Mouse (Mus musculus) cerebellum, adult 11 months (tissue): ENCODE measurements at regions not wholly inside any gene's neighbourhood (a gene's known extent, or its start where the extent isn't known, plus 50 kb on each side); places are given as distances from the start of the nearest gene placed in this dataset.

Experiments
- DNase-seq: peaks from one replicate; pipeline ENCODE4 v3.0.0; 2022

DNA sequence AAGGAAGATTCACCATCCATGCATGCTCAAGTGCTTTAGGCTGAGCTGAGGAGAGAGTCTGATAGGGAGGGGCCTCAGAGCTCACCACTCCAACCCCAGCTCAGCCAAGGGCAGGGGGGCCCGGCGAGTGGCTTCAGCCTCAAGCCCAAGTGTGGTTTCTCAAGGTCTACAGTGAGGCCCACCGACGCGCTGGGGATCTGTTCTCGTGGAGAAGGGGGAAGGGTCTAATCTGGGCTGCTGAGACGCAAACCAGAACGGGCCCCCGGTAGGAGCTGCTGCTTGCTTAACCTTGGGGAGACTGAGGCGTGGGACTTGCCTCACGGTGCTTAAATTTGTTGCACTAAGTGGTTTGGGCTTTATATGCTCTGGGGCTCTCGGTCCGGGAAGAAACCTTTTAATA lies 70.9 kb downstream of the Asb1 start:
- no peak for DNase-seq

DNA sequence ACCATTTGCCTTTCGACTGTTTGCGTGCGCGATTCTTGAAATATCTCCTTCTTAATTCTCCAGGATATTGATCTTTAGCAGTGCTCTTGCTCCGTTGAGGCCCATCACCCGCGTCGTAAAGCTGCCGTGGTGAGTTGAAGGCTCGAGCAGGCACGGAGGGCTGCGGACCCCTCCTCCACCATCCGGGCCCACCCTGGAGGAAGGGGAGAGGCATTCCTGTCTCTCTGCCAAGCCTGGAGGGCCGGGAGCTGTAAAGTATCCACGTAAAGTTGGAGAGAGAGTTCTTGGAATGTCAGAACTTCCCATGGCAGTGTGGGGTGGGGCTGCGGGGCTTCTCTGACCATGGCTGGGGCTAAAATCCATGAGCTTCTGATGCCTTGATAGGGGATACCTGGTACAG lies 71.3 kb downstream of the Asb1 start:
- DNase-seq = no peak

DNA sequence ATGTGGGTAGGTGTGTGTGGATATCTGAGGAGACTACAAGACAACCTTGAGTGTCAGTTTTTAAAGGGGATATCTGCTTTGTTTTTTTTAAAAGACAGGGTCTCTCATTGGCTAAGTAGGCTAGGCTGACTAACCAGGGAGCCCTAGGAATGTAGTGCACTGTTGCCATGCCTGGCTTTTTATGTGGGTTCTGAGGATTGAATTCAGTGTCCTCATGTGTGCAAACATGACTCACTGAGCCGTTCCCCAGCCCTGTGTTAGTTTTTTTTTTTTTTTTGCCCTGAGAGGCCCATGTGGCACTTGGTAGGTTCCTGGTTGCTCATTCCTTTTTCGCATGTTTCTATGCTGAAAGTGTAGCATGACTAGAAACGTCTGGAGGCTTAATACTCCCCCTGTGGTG lies 72.6 kb downstream of the Asb1 start:
- no peak for DNase-seq

DNA sequence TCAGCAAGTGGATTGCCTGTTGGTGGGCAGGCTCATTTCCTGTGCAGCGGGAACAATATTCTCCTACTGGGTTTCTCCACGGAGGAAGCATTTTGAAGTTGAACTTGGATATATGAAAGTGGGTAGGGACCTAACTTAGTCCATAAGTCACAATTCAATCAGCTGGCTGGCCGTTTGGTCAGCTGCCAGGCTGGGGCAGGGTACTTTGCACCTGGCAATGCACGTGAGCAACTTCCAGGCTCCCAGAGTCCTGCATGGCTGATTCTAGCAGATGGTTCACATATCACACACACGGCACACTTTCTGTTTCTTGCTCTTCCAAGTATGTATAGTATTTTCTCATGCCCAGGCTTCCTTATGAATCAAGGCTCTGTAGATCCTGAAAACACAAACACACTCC lies 75.1 kb downstream of the Asb1 start:
- DNase-seq = no peak

DNA sequence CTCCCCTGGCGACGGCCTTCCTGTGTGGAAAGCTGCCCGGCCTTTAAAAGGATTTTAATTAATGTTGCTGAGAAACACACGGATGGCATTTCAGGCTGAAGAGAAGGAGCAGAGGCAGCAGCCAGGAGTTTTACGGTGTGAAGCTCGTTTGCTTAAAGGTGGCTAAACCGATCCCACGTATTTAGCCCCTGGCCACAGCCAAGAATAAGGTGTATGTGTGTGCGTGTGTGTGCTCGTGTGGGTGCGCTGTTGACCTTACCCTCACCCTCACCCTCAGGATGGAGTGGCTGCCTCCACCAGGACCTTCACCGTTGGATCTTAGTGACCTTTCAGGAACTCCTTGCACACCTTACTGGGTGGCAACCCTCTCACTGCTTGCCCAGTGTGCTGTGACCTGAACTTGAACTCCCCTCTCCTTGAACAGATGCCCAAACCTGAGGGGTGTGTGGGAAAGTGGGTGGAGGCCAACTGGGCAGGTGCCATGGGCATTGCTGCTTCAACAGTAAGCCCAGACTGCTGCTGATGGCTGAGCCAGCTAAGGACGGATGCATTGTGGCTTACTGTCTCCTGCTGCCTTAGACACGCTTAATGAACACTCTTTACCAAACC lies 78.3 kb downstream of the Asb1 start:
- no peak for DNase-seq

DNA sequence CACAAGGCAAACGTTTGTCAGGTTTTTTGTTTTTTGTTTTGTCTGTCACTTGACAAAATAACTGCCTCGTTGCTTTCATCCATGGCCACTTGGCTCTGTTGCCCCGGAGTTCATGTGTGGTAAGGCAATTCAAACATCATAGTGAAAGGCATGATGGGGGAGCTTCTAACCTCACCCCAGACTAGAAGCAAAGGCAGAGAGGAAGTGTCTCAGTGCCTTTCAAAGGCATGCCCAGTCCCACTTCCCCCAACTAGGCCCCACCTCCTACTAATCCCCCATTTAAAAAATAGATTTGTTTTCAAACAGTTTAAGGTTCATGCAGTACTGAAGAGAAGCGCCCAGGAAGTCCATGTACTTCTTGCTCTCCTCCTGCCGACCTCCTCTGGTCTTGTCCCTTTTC lies 80.8 kb downstream of the Asb1 start:
- no peak for DNase-seq

DNA sequence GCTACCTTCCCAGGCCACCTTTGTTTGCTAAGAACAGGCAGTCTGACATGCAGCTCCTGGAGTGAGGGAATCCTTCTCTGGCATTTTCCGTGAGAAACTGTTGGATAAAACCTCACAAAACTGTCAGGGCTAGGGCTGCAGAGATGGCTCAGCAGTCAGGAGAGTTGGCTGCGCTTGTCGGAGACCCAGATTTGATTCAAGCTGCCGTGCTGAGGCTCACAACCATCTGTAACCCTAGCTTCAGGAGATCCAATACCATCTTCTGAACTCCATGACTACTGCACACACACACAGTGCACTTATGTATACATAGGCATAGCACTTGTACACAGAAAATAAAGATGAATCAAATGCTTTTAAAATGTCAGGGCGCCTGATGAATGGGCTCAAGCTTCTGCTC lies 82.5 kb downstream of the Asb1 start:
- no peak for DNase-seq

DNA sequence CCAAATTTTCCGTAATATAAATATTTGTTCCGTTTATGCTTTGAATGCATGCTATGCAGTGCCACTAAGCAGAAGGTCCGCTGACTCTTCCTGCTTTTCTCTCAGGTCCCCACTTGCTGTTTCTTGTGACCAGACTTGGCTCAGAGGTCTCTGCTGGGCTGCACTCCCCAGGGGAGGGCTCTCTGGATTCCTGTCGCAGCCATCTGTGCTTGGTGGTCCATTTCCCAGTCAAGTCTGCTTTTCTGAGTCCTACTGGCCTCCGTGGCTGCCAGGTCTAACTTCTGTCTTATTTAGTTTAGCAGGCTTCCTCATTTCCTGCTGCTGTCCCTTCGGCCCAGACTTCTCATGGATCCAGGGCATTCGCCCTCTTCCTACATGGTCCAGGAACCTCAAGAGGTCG lies 83.7 kb downstream of the Asb1 start:
- DNase-seq = no peak

DNA sequence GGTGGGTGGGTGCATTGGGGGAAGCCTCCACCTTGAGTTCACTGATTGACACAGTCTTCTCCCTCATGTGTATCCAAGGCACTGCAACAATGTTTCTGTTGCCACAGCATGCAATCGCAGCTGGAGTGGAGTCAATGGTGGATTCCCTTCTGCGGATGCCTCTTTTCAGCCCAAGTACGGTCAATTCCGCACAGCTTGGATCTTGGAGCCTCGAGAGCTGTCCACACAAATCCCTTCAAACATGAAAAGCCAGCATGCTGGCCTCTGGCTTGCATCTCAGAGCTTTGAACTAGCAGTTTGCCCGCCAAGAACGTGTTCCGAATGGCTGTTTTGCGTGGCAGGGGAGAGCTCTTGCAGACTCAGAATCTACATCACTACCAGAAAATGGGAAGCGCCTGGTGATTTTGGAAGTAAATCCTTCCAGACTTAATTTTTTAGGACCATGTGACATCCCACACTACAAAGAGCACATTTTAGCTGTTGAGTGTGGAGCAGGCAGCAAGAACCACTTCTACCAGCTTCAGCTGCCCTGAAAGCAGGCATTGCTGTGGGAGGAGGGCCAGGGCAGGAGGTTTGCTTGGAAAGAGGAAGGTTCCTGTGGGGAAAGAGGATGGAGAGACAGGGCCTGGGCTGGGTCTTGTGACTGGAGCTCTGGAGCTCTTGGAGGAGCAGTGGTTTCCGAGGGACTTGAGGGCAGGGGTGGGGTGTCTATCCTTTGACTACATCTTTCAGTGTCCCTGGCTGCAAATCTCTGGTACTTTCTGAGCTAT lies 84.4 kb downstream of the Asb1 start:
- no peak for DNase-seq

DNA sequence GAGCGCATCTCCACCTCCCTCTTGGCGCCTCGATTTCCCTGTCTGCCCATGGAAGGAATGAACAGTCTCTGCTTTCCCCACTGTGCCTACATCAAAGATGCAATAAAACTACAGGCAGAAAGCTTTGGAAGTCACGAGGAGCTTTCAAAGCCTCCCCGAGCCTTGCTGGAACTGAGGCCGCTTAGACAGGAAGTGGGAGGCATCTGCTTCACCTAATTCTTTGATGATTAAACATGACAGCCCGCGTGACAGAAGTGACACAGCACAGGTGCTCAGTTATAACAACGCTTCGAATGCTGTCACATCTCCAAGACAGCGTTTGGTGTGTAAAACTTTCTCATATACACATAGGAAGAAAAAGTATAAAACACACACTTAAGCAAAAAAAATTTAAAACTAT lies 85.7 kb downstream of the Asb1 start:
- DNase-seq = no peak

DNA sequence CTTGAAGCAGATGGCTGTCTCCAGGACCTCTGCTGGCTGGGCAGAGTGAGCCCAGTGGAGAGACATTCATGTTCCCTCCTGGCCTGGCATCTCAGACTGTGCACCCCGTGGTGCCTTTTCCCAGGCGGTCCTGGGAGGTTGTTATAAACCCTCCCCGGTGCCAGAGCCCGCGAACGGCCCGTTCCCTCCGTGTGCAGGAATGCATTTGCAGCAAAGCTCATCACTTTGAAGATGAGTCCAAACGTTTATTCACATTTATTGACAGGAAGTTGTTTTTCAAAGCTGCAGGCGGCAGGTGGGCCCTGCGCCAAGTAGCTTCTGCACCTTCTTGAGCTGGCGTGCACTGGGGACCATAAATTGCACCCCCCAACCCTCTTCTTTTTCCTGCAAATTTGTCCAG lies 89.9 kb downstream of the Asb1 start:
- no peak for DNase-seq

DNA sequence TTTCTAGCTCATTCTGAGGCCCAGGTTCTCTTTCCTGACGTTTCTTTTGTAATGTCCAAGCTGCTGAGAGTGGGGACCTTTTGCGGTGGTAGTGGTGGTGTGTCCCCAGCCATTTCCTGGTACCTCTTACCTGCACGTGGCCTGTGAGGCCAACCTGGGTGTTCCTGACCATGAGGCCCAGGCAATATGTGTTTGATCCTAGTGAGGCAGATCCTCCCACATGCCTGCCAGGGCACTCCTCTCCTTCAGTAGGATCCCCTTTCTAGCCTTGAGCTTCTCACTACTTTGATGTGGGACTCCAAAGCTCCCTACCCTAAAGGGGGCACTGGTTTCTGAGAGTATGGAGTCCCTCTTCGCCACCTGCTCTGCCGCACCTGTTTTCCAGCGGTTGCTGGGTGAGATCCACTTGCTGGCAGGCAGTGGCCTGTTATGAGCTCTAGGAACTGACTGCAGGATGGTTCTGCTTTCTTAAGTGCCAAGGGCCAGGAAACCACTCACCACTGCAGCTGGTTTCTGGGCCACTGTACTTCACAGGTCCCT lies 90.6 kb downstream of the Asb1 start:
- no peak for DNase-seq

DNA sequence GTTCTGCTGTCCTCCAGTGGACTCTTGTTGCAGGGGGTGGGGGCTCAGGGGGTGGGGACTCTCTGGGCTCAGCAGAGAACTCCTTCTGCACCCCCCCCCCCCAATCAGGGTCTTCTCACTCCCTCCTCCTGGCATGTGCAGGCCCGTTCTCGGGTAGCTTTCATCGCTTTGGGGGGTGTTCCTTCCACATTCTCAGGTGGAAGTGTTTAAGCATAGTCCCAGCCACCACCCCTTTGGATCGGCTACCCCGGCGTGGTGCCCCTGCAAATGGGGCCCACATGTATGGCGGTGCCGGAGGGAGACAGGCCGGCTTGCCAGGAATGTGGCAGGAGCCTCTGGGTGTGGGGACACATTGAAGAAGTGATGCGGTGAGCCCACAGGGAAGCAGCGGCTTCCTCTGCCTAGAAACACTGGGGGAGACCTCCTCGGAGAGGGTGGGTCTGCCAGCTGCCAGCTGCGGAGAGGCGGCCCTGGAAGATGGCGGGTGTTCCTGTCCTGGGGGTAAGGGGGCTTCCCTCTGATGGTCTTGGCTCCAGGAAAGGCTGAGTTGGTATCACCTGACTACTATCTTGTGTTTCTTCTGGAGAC lies 92.7 kb downstream of the Asb1 start:
- DNase-seq = no peak

DNA sequence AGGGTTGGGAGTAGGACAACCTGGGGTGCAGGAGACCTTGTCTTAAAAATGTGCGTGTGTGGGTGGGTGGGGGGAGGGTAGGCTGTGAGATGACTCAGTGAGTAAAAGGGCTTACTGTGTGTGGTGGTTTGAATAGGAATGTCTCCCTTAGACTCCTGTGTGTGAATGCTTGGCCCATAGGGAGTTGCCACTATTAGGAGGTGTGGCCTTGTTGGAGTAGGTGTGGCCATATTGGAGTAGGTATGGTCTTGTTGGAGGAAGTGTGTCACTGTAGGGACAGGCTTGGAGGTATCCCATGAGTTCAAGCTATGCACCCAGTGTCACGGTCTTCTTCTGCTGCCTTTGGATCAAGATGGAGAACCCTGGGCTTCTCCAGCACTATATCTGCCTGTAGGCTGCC lies 96.2 kb downstream of the Asb1 start:
- DNase-seq = no peak

DNA sequence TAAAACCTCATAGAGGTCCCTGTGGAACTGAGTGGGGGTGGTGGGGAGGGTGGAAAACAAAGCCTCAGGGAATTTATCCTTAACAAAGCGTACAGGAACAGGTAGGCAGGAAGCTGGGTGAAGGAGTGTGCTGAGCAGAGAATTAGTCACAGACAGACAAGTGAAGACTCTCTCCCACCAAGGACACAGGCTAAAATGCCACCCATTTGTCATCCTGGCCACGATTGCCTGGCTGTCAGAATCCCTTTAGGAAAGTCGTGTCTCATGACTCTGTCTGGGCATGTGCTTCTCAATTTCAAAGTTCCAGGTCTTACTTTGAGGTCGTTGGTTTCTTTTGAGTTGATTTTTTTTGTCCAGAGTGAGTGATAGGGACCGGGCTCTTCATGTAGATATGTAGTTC lies 100.2 kb downstream of the Asb1 start:
- DNase-seq = no peak

DNA sequence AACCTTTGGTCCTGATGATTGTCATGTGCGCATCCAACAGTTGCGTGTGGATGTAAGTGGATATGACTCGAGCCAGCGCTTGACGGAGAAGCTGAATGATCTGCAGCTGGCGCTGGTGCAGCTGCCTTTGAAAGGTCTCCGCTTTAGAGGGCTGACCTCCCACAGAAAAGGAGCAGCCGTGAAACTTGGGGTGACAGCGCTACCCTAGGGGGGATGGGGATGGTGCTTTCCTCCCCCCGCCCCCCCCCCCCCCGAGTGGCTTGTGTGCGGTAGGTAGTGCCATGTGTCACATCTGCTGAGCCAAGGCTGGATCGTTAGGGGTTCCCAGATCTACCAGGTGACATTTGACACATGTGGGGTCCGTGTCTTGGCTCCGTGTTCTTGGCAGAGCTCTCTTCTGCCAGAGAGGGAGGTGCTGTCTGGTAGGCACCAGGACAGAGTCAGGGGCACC lies 118.7 kb downstream of the Asb1 start:
- no peak for DNase-seq

DNA sequence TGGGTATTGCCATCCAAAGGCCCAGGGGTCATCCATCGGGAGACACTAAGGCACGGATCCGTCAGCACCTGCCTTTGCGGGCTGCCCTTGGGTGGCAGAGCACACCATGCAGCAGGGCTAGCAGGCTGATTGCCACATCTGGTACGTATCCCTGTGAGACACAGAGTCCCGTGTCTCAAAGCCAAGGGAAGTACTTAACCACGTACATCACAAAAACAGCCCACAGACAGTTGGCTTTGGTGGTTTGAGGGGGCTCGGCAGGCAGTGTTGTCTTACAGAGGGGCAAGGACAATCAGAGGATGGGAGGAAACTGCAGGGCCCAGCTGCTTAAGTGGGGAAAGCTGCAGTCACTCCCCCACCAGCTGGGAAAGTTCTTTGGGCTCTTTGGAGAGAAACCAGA lies 119.1 kb downstream of the Asb1 start:
- no peak for DNase-seq

DNA sequence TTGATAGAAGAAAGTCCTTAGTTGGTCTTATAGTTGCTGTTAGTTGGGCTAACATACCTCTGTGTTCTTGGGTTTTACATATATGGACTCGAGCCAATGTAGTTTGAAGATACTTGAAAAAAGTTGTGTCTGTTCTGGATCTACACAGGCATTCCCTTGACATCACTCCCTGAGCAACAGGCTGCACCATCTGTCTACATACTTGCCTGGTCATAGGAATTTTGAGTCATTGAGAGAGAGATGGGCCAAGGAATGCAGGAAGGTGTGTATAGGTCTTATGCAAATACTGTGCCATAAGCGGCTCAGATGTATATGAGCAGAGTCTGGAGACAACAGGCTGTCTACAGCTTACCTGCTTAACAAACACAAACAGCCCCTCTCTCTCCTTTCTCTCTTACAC lies 122.9 kb downstream of the Asb1 start:
- no peak for DNase-seq

DNA sequence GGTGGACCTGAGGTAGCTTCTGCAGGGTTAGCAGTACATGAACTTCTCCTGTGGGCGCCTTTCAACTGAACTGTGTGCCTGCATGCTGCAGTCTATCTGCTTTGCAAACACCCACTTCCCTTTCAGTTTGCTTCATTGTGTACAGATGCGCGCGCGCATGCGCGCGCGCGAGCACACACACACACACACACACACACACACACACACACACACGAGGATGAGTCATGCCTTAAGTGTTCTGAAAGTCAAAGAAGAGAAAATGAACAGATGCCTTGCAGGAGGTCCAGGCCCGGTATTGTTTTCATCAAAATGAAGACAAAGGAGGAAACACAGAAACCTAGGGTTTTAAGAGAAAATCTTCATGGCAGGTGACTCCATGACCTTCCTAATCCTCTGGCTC lies 124.3 kb downstream of the Asb1 start:
- no peak for DNase-seq

DNA sequence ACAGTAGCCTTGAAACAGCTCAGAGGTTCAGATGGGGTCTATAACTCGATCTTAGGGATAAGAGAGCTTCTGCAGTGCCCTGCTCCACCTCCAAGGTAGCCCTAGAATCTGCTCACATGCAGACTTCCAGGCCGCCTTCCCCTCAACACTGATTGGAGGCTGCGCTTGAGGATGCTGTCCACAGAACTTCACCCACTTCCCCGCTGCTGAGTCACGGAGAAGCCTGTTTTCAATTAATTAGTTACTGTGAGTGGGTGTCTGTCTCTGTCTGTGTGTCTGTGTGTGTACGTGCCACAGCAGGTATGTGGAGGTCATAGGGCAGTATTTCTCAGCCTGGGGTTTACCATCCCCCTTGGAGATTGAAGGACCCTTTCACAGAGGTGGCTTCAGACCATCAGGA lies 128.2 kb downstream of the Asb1 start:
- no peak for DNase-seq

DNA sequence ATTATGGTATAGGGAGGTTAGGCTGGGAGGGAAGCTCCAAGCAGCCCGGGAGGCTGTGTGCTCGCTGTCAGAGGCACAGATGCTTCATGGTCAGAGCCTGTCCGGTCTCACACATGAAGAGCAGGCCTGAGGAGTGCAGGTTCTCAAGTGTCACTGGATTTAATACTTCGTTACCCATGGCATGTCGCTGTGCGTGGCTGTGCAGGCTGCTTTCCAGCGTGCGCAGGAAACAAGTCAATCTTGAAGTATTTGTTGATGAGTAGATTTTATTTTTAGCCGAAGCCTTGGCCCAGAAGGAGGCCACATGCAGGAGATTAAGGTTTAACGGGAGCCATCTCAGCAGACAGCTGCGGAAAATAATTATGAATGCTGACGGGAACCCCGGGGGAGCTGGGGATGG lies 130.3 kb upstream of the Twist2 start:
- no peak for DNase-seq

DNA sequence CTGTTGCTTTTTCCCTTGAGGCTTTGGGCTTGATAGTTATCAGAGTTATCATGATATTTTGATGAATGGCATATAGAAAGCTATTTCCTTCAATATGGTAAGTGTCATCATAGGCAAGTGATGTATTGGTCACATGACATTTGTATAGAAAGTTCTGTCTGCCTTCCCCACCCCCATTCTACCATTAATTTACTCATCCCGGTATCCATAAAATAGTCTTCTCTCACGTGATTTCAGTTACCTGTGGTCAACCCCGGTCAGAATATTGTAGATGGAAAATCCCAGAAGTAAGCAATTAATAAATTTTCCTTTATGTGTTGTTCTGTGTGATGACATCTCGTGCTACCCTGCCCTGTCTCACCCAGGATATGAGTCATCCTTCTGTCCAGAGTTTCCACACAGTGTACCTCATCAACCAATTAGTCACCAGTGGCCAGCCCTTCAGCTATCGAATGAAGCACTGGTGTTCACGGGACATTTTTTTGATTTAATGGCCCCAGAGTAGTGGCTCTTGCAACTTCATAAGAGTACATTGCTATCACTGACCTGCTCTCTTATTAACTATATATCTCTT lies 127.1 kb upstream of the Twist2 start:
- DNase-seq = no peak

DNA sequence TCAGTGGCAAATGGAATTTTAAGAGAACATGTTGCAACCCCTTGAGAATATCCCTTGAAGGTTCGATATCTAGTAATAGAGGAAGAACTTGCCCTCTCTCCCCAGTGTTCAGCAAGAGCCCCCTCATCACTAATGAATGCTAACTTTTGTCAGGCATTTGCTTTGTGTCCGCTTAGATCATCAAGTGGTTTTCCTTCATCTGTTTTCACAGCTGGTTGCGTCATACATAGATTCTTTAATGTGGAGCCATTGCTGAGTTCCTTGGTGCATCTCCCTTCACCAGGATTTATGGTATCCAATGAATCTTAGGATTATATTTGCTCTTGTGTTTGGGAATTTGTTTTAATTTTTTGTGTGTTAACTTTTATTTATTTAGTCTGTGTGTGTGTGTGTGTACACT lies 124.2 kb upstream of the Twist2 start:
- no peak for DNase-seq

DNA sequence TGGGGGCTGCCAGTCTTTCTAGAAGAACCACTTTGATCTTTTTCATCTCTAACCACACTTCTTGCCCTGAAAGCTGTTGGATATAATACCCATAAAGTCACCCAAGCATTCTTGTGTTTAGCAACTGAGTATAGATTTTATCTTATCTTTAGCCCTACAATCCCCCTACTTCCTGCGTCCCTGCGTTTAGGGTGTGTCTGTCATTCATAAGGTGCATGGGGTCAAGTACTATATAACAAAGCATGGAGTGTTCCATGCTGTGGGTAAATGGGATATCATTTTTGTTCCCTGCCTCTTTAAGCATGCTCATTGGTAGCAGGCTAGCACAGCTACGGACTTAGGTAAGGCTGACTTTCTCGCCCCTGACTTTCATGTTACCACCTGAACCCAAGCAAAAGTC lies 122.5 kb upstream of the Twist2 start:
- no peak for DNase-seq
